ENCODE assay signal across 19 mouse cellular contexts in genomic region chr15:99585741-99586140, GRCm38 (mm10). TPM values are rescaled to one million over a fixed set of nuclear protein-coding genes. Genes with fewer than 3 reads are reported as not detected.
"Had no signal": no experiment of that assay in that cellular context is flagged by ENCODE, and none has a peak within 500 bp of the region (broad histone marks: within the 10 kb centered on the region; RNA-seq: fewer than 3 reads in every experiment).

No protein-coding gene starts in this region.

- H3K9me3 ChIP-seq: kidney, embryonic 15.5 days; limb, embryonic 12.5 days; liver, embryonic 13.5 days; midbrain, embryonic 12.5 days had no signal

- H3K4me3 ChIP-seq: kidney, embryonic 15.5 days; liver, embryonic 13.5 days had no signal

- H3K36me3 ChIP-seq: kidney, embryonic 15.5 days; limb, embryonic 12.5 days; liver, embryonic 13.5 days; midbrain, embryonic 12.5 days had no signal

- H3K27ac ChIP-seq: kidney, embryonic 15.5 days; limb, embryonic 12.5 days; liver, embryonic 13.5 days; midbrain, embryonic 12.5 days had no signal

- DNase-seq: kidney, postnatal 14 days; layer of hippocampus, postnatal 36 days; liver; liver, embryonic 13.5 days; liver, postnatal 0 days; right cerebral cortex, postnatal 25 days; thymus, postnatal 4 days had no signal

RNA-seq across cellular contexts. Expression of gene Aqp5, which starts 4.8 kb away (rescaled TPM):
- total RNA-seq: layer of hippocampus, adult 8-10 months; layer of hippocampus, postnatal 36 days; megakaryocyte-erythroid progenitor cell, adult 5-6 weeks had no signal
- polyA plus RNA-seq: limb, embryonic 12.5 days; liver, postnatal 0 days; stomach, embryonic 16.5 days had no signal

RNA-seq across cellular contexts. Expression of gene Aqp2, which starts 6.9 kb away (rescaled TPM):
- total RNA-seq: layer of hippocampus, postnatal 36 days; left cerebral cortex, postnatal 36 days; megakaryocyte-erythroid progenitor cell, adult 5-6 weeks had no signal
- polyA plus RNA-seq: large intestine, adult 2 months; limb, embryonic 12.5 days; liver, embryonic 13.5 days; liver, postnatal 0 days; lung, embryonic 16.5 days; midbrain, embryonic 12.5 days; midbrain, embryonic 16.5 days; neural tube, embryonic 14.5 days; small intestine, adult 2 months; stomach, embryonic 16.5 days had no signal

RNA-seq across cellular contexts. Expression of gene Aqp6, which starts 15.5 kb away (rescaled TPM):
- total RNA-seq: megakaryocyte-erythroid progenitor cell, adult 5-6 weeks had no signal
- polyA plus RNA-seq: kidney, embryonic 15.5 days; large intestine, adult 2 months; limb, embryonic 12.5 days; liver, embryonic 13.5 days; liver, postnatal 0 days; lung, embryonic 16.5 days; small intestine, adult 2 months; stomach, embryonic 16.5 days had no signal

RNA-seq across cellular contexts. Expression of gene Faim2, which starts 57.8 kb away (rescaled TPM):
- total RNA-seq: megakaryocyte-erythroid progenitor cell, adult 5-6 weeks had no signal
- polyA plus RNA-seq: liver, postnatal 0 days had no signal
